Mouse (Mus musculus): Measurements from ENCODE around the gene Eme2. TPM values are rescaled to one million over a fixed set of nuclear protein-coding genes. Genes with fewer than 3 reads are reported as not detected.

Gene Eme2
- 30.9 and 44.6 TPM in 2 replicates for polyA plus RNA-seq (2012; rRNA removed; ENCODE audit: low replicate concordance)

DNA sequence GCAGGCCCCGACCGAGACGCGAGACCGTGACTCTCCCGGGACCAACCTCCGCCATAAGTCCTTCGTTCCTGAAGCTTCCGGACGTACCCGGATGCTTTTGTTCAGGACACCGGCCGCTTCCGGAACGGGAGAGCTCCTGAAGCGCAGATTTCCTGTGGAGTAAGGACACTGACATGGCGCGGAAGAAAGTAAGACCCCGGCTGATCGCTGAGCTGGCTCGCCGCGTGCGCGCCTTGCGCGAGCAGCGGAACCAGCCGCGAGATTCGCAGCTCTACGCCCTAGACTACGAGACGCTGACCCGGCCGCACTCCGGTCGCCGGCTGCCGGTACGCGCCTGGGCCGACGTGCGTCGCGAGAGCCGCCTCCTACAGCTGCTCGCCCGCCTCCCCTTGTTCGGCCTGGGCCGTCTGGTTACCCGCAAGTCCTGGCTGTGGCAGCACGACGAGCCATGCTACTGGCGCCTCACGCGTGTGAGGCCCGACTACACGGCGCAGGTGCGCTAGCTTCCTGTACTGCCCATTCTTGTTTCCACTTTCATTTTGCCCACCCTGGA, at the start of gene Eme2, which contains the start of gene Mrps34:
Eme2 (minus strand) TSS at position 93 of the 553 bp plus-strand sequence.
Mrps34 (plus strand) TSS at position 122 of the 553 bp plus-strand sequence.

DNA sequence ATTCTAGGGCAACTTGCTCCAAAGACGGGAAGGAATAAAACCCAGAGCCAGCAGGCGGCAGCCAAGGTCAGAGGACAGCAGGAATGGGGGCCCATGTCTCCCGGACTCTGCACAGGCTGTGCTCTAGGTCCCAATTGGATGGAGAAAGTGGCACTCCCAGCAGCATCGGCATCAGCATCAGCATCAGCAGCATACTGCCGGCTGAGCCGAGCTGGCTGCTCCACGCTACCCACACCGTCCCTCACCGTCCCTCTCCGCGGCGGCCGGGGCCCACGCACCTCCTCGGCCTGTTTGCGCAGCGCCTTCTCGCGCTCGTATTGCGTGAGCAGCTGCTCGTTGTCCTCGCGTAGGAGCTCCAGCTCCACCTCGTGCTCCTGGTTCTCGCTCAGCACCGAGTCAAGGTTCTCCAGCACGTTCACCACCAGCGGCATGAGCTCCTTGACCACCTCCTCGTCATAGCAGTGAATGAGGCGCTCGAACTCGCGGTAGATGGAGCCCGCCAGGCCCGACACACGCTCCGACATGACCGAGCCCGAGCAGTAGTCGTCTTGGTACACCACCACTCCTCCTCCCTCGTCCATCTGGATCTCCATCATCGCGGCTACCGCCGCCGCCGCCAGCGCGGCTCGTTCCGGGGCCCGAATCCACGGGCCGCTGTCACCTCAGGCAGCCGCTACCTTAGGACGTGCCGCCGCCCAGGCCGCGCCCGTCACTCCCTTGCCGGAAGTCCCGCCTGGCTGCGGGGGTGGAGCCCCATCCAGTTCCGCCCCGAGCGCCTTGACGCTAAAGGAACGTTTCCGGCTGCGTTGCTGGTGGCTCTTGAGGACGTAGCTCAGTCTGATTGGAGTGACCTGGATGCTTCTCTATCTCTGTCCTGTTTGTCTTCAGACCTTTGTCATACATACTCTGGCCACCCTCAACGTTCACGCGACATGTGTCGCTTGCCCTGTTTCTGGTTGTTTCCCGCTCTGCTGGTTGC, 41.7 kb upstream of the Eme2 start, which contains the start of gene Mapk8ip3:
Mapk8ip3 (minus strand) TSS at position 719 of the 979 bp plus-strand sequence.

GRCm38 (mm10) chr17:24896241-24896992, 1.5 kb upstream of the Eme2 start, which contains the start of gene Nme3:
Gene Nme3, plus strand, starts transcription at chr17:24896500.

GRCm38 (mm10) chr17:24886134-24886931, 8.6 kb downstream of the Eme2 start, which contains the start of the genes Nubp2 and Spsb3:
Gene Nubp2, minus strand, starts transcription at chr17:24886349.
Gene Spsb3, plus strand, starts transcription at chr17:24886643.

DNA sequence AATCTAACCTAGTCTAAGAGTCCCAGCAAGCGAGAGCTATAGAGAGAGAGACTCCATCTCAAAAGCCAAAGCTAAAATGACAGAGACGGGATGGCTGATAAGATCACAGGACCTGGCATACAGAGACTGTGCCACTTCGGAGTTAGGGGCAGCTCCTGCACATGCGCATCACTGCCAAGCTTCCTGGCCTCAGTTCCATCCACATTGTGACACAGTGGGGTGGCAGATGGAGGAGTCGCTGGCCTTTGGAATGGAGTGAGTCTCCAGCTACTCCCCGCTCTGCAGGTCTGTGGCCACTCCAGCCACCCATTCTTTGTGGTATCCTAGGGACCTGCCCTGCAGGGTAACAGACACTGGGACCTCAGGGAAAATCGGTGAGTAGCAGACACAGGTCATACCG, 29.1 kb downstream of the Eme2 start, which contains the start of gene Igfals:
Igfals (plus strand) TSS at position 222 of the 400 bp plus-strand sequence.

DNA sequence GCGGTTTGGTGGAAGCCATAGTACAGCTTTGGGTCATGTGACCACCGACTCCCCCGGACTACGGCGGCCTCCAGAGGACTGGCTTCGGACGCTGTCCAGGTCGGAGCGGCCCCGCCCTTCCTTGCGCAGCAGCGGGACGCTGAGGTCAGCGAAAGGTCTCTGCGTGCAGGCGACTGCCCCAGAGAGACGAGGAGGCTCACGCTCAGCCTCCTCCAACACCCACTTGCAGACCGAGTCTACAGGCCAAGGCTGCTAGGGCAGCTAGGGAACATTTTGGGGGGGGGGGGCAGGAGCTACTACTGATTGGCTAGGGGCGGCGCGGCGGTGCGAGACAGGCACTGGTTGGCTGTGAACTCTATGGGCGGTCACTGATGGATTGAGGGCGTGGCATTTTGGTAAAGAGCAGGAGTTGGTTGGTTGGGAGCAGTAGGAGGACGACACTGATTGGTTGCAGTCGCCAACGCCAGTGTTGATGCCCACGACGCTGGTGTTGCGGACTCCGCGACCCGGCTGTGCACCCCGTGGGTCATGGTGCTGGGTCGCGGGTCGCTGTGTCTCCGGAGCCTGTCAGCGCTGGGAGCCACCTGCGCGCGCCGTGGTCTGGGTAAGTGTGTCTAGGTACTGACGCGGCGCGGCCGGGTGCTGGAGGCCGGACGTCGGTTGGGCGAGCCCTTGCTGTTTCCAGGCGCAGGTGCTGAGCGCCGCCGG, 44.7 kb downstream of the Eme2 start, which contains the start of gene Fahd1:
Fahd1 (minus strand) TSS at position 300 of the 708 bp plus-strand sequence.

GRCm38 (mm10) chr17:24839842-24840241, 55.0 kb downstream of the Eme2 start, which contains the start of gene Hagh:
Gene Hagh, plus strand, starts transcription at chr17:24840143.

Other genes with a start within 250 kb of the Eme2 start
- gene Slc9a3r2, start 244.8 kb downstream of the Eme2 start, polyA plus RNA-seq (2012; rRNA removed; ENCODE audit: low replicate concordance): 159 and 182 TPM in 2 replicates
- 0.75 and 0.93 TPM in 2 replicates for gene Npw, start 236.6 kb downstream of the Eme2 start, polyA plus RNA-seq (2012; rRNA removed; ENCODE audit: low replicate concordance)
- 59.9 and 96.8 TPM in 2 replicates for gene Zfp598, start 225.4 kb downstream of the Eme2 start, polyA plus RNA-seq (2012; rRNA removed; ENCODE audit: low replicate concordance)
- gene Syngr3, start 205.1 kb downstream of the Eme2 start, polyA plus RNA-seq (2012; rRNA removed; ENCODE audit: low replicate concordance): 0.24 and 0.55 TPM in 2 replicates
- gene Gfer, start 198.9 kb downstream of the Eme2 start, polyA plus RNA-seq (2012; rRNA removed; ENCODE audit: low replicate concordance): 32.2 and 33.0 TPM in 2 replicates
- gene Noxo1, start 198.9 kb downstream of the Eme2 start, polyA plus RNA-seq (2012; rRNA removed; ENCODE audit: low replicate concordance): 7.8 and 11.2 TPM in 2 replicates
- gene Tbl3, start 187.4 kb downstream of the Eme2 start, polyA plus RNA-seq (2012; rRNA removed; ENCODE audit: low replicate concordance): 62.3 and 93.0 TPM in 2 replicates
- gene Rnf151, start 177.0 kb downstream of the Eme2 start, polyA plus RNA-seq (2012; rRNA removed; ENCODE audit: low replicate concordance): 0.13 and 0.19 TPM in 2 replicates
- 1,499 and 4,382 TPM in 2 replicates for gene Rps2, start 177.0 kb downstream of the Eme2 start, polyA plus RNA-seq (2012; rRNA removed; ENCODE audit: low replicate concordance)
- gene Ndufb10, start 170.6 kb downstream of the Eme2 start, polyA plus RNA-seq (2012; rRNA removed; ENCODE audit: low replicate concordance): 368 and 449 TPM in 2 replicates
- gene Rpl3l, start 167.3 kb downstream of the Eme2 start, polyA plus RNA-seq (2012; rRNA removed; ENCODE audit: low replicate concordance): 0.15 and 0.24 TPM in 2 replicates
- gene Msrb1, start 158.4 kb downstream of the Eme2 start, polyA plus RNA-seq (2012; rRNA removed; ENCODE audit: low replicate concordance): 104 and 170 TPM in 2 replicates
- 0.80 and 5.6 TPM in 2 replicates for gene Hs3st6, start 142.1 kb downstream of the Eme2 start, polyA plus RNA-seq (2012; rRNA removed; ENCODE audit: low replicate concordance)
- gene Meiob, start 90.8 kb downstream of the Eme2 start, polyA plus RNA-seq (2012; rRNA removed; ENCODE audit: low replicate concordance): 0.10 TPM in 1 of 2 replicates, not detected in the other
- gene Hagh, start 54.9 kb downstream of the Eme2 start, polyA plus RNA-seq (2012; rRNA removed; ENCODE audit: low replicate concordance): 97.3 and 196 TPM in 2 replicates
- 10.9 and 14.8 TPM in 2 replicates for gene Fahd1, start 44.7 kb downstream of the Eme2 start, polyA plus RNA-seq (2012; rRNA removed; ENCODE audit: low replicate concordance)
- gene Igfals, start 29.1 kb downstream of the Eme2 start, polyA plus RNA-seq (2012; rRNA removed; ENCODE audit: low replicate concordance): 50.0 and 143 TPM in 2 replicates
- gene Nubp2, start 8.7 kb downstream of the Eme2 start, polyA plus RNA-seq (2012; rRNA removed; ENCODE audit: low replicate concordance): 32.7 and 38.4 TPM in 2 replicates
- 53.0 and 84.0 TPM in 2 replicates for gene Spsb3, start 8.4 kb downstream of the Eme2 start, polyA plus RNA-seq (2012; rRNA removed; ENCODE audit: low replicate concordance)
- gene Mrps34, start within 50 bp of the Eme2 start, polyA plus RNA-seq (2012; rRNA removed; ENCODE audit: low replicate concordance): 141 and 210 TPM in 2 replicates
- gene Nme3, start 1.4 kb upstream of the Eme2 start, polyA plus RNA-seq (2012; rRNA removed; ENCODE audit: low replicate concordance): 39.5 and 77.7 TPM in 2 replicates
- gene Mapk8ip3, start 41.9 kb upstream of the Eme2 start, polyA plus RNA-seq (2012; rRNA removed; ENCODE audit: low replicate concordance): 103 and 150 TPM in 2 replicates
- gene Jpt2, start 65.6 kb upstream of the Eme2 start, polyA plus RNA-seq (2012; rRNA removed; ENCODE audit: low replicate concordance): 33.2 and 36.8 TPM in 2 replicates
- gene Cramp1l, start 120.7 kb upstream of the Eme2 start, polyA plus RNA-seq (2012; rRNA removed; ENCODE audit: low replicate concordance): 18.4 and 29.4 TPM in 2 replicates
- 14.3 and 23.1 TPM in 2 replicates for gene Ift140, start 121.0 kb upstream of the Eme2 start, polyA plus RNA-seq (2012; rRNA removed; ENCODE audit: low replicate concordance)
- gene Tmem204, start 188.5 kb upstream of the Eme2 start, polyA plus RNA-seq (2012; rRNA removed; ENCODE audit: low replicate concordance): 53.5 and 71.2 TPM in 2 replicates
- 15.3 and 43.8 TPM in 2 replicates for gene Telo2, start 220.9 kb upstream of the Eme2 start, polyA plus RNA-seq (2012; rRNA removed; ENCODE audit: low replicate concordance)
- 0.11 TPM in 1 of 2 replicates, not detected in the other for gene Ptx4, start 225.7 kb upstream of the Eme2 start, polyA plus RNA-seq (2012; rRNA removed; ENCODE audit: low replicate concordance)
- gene Clcn7, start 238.3 kb upstream of the Eme2 start, polyA plus RNA-seq (2012; rRNA removed; ENCODE audit: low replicate concordance): 42.8 and 52.6 TPM in 2 replicates